Mouse (Mus musculus) myocyte (in vitro differentiated cells): ENCODE measurements around the gene Gnpda2. TPM values are rescaled to one million over a fixed set of nuclear protein-coding genes. Genes with fewer than 3 reads are reported as not detected.

Experiments used
- H3K27me3 ChIP-seq: one replicate; pipeline ENCODE4 v1.6.1; 2011; ENCODE audit not compliant: control insufficient read depth, insufficient read depth, insufficient read length
- H3K36me3 ChIP-seq: one replicate; pipeline ENCODE4 v1.6.1; 2011; ENCODE audit not compliant: control insufficient read depth, insufficient read depth
- H3K4me2 ChIP-seq: one replicate; pipeline ENCODE4 v1.6.1; 2011; ENCODE audit warnings: low read depth, control low read depth
- H3K4me3 ChIP-seq: one replicate; pipeline ENCODE4 v1.5.1; 2011; ENCODE audit warnings: mild to moderate bottlenecking, control low read depth, moderate library complexity
- H3K79me2 ChIP-seq: one replicate; pipeline ENCODE4 v1.6.1; 2011; ENCODE audit not compliant: control insufficient read depth, insufficient read depth
- H3ac ChIP-seq: one replicate; pipeline ENCODE4 v1.6.1; 2011; ENCODE audit not compliant: control insufficient read depth, insufficient read length
- CEBPB ChIP-seq: IDR thresholded peaks from 2 replicates; pipeline ENCODE4 v1.6.1; 2011; ENCODE audit warnings: mild to moderate bottlenecking, moderate library complexity; ENCODE audit not compliant: poor library complexity, insufficient read depth, severe bottlenecking
- E2F4 ChIP-seq: IDR thresholded peaks from one replicate; pipeline ENCODE4 v1.6.1; 2011; ENCODE audit warnings: mild to moderate bottlenecking, control low read depth, moderate library complexity; ENCODE audit not compliant: insufficient read depth
- MAX ChIP-seq: IDR thresholded peaks from one replicate; pipeline ENCODE4 v1.6.1; 2011; ENCODE audit warnings: low read depth, mild to moderate bottlenecking, control low read depth
- MYOD1 ChIP-seq, 3 experiments: IDR thresholded peaks; one replicate each; pipeline ENCODE4 v1.6.1; 2011; ENCODE audit warnings: control low read depth in 2 of 3, low read depth in 2 of 3, mild to moderate bottlenecking in 2 of 3, moderate library complexity in 1 of 3; ENCODE audit not compliant: insufficient read length in 2 of 3, control insufficient read depth in 1 of 3
- MYOG ChIP-seq, 3 experiments: IDR thresholded peaks; one replicate each; pipeline ENCODE4 v1.6.1; 2011; ENCODE audit warnings: control low read depth in 2 of 3, low read depth in 2 of 3, mild to moderate bottlenecking in 2 of 3; ENCODE audit not compliant: insufficient read length in 2 of 3, control insufficient read depth in 1 of 3, insufficient read depth in 1 of 3
- POLR2A ChIP-seq: IDR thresholded peaks from one replicate; pipeline ENCODE4 v1.6.1; 2011; ENCODE audit warnings: low read depth, mild to moderate bottlenecking, control low read depth, moderate library complexity; ENCODE audit not compliant: insufficient read length
- POLR2AphosphoS2 ChIP-seq: IDR thresholded peaks from one replicate; pipeline ENCODE4 v1.6.1; 2011; ENCODE audit warnings: low read depth, control low read depth; ENCODE audit not compliant: insufficient read length
- REST ChIP-seq: IDR thresholded peaks from one replicate; pipeline ENCODE4 v1.6.1; 2011; ENCODE audit warnings: mild to moderate bottlenecking, control low read depth, moderate library complexity; ENCODE audit not compliant: insufficient read depth, insufficient read length
- SRF ChIP-seq: IDR thresholded peaks from one replicate; pipeline ENCODE4 v1.6.1; 2011; ENCODE audit warnings: low read depth; ENCODE audit not compliant: control insufficient read depth, insufficient read length
- TCF12 ChIP-seq: IDR thresholded peaks from one replicate; pipeline ENCODE4 v1.6.1; 2011; ENCODE audit warnings: mild to moderate bottlenecking, control low read depth; ENCODE audit not compliant: poor library complexity, insufficient read depth, severe bottlenecking
- TCF3 ChIP-seq: IDR thresholded peaks from one replicate; pipeline ENCODE4 v1.6.1; 2011; ENCODE audit warnings: low read depth, control low read depth; ENCODE audit not compliant: insufficient read length
- USF1 ChIP-seq: IDR thresholded peaks from one replicate; pipeline ENCODE4 v1.6.1; 2011; ENCODE audit warnings: low read depth, mild to moderate bottlenecking, control low read depth, moderate library complexity
- polyA plus RNA-seq: library from polyadenylated mRNA; unstranded; fragments of >200 nt; fragmentation: generic; extraction: Trizol; gene quantifications from one replicate; pipeline ENCODE4 v1.2.1, GENCODE M21; 2012; ENCODE audit warnings: missing spikeins

Gnpda2 gene
- polyA plus RNA-seq, 1 experiment = 2.6 TPM

GRCm38 (mm10) chr5:69601027-69601426, 8.9 kb upstream of the Gnpda2 start:
- no peak overlapping the region for H3K4me3 ChIP-seq
- H3K36me3 ChIP-seq = no peaks in the 10 kb centered on the region
- no peaks in the 10 kb centered on the region for H3K79me2 ChIP-seq
- H3ac ChIP-seq = no peak overlapping the region
- no peak overlapping the region for H3K4me2 ChIP-seq
- TF ChIP-seq TCF3 (no peak), POLR2AphosphoS2 (no peak), MAX (no peak), USF1 (no peak), MYOG (IDR thresholded peaks at IDR 0.05; ENCODE audit: control insufficient read depth in 1 of 3, insufficient read depth in 1 of 3, insufficient read length in 2 of 3, low read depth in 2 of 3) (no peak), TCF12 (no peak), SRF (no peak), CEBPB (no peak), POLR2A (no peak), REST (no peak), MYOD1 (IDR thresholded peaks at IDR 0.05; ENCODE audit: control insufficient read depth in 1 of 3, insufficient read length in 2 of 3, low read depth in 2 of 3) (no peak)
- no peaks in the 10 kb centered on the region for H3K27me3 ChIP-seq

GRCm38 (mm10) chr5:69557404-69557935, 34.7 kb downstream of the Gnpda2 start:
- peak overlapping the region; percentile 79 for H3K4me2 ChIP-seq
- no peak for TF ChIP-seq MAX
- no peak for TF ChIP-seq TCF12
- TF ChIP-seq USF1 = no peak
- no peak for TF ChIP-seq E2F4
- TF ChIP-seq SRF = no peak
- no peak for TF ChIP-seq REST
- no peak for TF ChIP-seq POLR2AphosphoS2
- no peak for TF ChIP-seq TCF3
- no peak for TF ChIP-seq MYOG (IDR thresholded peaks at IDR 0.05; ENCODE audit: control insufficient read depth in 1 of 3, insufficient read depth in 1 of 3, insufficient read length in 2 of 3, low read depth in 2 of 3)
- no peak for TF ChIP-seq MYOD1 (IDR thresholded peaks at IDR 0.05; ENCODE audit: control insufficient read depth in 1 of 3, insufficient read length in 2 of 3, low read depth in 2 of 3)
- no peak for TF ChIP-seq CEBPB
- no peak for TF ChIP-seq POLR2A

DNA sequence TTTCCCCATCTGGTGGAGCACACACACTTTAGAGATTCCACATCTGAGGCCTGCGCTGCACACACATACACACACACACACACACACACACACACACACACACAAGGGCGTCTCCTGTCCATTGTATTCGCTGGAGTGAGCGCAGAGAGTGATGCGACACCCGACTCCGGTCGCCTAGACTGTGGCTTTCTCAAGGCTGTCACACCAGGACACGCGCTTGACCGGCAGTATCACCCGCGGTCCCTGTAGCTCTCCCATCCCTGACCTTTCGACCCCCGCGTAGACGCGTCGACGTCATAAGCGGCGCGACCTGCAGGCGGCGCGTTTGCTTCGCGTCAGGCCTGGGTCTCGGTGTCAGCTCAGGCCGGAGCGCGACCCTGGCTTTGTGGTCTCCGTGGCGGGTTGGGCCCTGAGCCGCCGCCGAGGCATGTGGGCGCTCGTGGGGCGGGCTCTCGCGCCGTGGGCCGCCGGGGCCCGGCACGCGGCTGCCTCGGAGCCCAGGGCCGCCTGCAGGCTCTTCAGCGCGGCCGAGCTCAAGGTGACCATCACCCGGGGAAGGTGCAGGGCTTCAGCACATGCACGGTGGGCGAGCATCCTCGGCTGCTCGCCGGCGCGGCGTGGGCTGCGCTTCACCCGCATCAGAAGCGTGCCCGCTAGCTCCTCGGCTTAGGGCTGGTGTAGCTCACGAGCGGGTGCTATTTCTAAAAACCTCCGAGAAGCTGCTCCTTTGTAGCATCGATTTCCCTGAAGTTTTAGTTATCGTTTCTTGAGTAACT, 35.3 kb downstream of the Gnpda2 start, which contains the start of gene Guf1:
Gene Guf1 (plus strand): TSS at position 296 of the 776 bp plus-strand sequence.
- no peak for TF ChIP-seq MYOD1 (IDR thresholded peaks at IDR 0.05; ENCODE audit: control insufficient read depth in 1 of 3, insufficient read length in 2 of 3, low read depth in 2 of 3)
- no peak for TF ChIP-seq TCF12
- TF ChIP-seq SRF = peak; percentile 89
- no peak for TF ChIP-seq USF1
- peak; percentile 82 for TF ChIP-seq POLR2AphosphoS2
- peak; percentile 72 for TF ChIP-seq POLR2A
- TF ChIP-seq TCF3 = no peak
- TF ChIP-seq E2F4 = no peak
- TF ChIP-seq REST = no peak
- peak in 1 of 3 experiments; percentile 46 for TF ChIP-seq MYOG (IDR thresholded peaks at IDR 0.05; ENCODE audit: control insufficient read depth in 1 of 3, insufficient read depth in 1 of 3, insufficient read length in 2 of 3, low read depth in 2 of 3)
- peak within 1 kb of the TSS; percentile 91 for H3ac ChIP-seq
- H3K36me3 ChIP-seq = peaks cover 5% of the 10 kb centered on the region
- H3K4me3 ChIP-seq = peak within 1 kb of the TSS; percentile 46
- H3K4me2 ChIP-seq = peak within 1 kb of the TSS; percentile 79
- H3K27me3 ChIP-seq = no peaks in the 10 kb centered on the region
- no peaks in the 10 kb centered on the region for H3K79me2 ChIP-seq

More at GRCm38 (mm10) chr5:69557404-69557935, 34.7 kb downstream of the Gnpda2 start:
- H3K36me3 ChIP-seq = peaks cover 5% of the 10 kb centered on the region
- H3K4me3 ChIP-seq = peak overlapping the region; percentile 46
- no peaks in the 10 kb centered on the region for H3K79me2 ChIP-seq
- peak overlapping the region; percentile 91 for H3ac ChIP-seq
- H3K27me3 ChIP-seq = no peaks in the 10 kb centered on the region

GRCm38 (mm10) chr5:69542489-69542888, 49.7 kb downstream of the Gnpda2 start, which contains the start of gene Yipf7:
Yipf7 (minus strand) TSS chr5:69542648.
- H3K79me2 ChIP-seq = no peaks in the 10 kb centered on the region
- H3K4me3 ChIP-seq = no peak within 1 kb of the TSS
- TF ChIP-seq CEBPB (no peak), MAX (no peak), TCF12 (no peak), REST (no peak), USF1 (no peak), MYOG (IDR thresholded peaks at IDR 0.05; ENCODE audit: control insufficient read depth in 1 of 3, insufficient read depth in 1 of 3, insufficient read length in 2 of 3, low read depth in 2 of 3) (no peak), POLR2AphosphoS2 (no peak)
- peak within 1 kb of the TSS; percentile 63 for H3K4me2 ChIP-seq
- H3K27me3 ChIP-seq = no peaks in the 10 kb centered on the region
- no peak within 1 kb of the TSS for H3ac ChIP-seq
- H3K36me3 ChIP-seq = no peaks in the 10 kb centered on the region
